Mouse (Mus musculus) hindbrain, embryonic 11.5 days (tissue): ENCODE results near the gene Cdh13. TPM values are rescaled to one million over a fixed set of nuclear protein-coding genes. Genes with fewer than 3 reads are reported as not detected.
A peak's percentile ranks its signal among the peaks of the same experiment; 100 is the strongest.
"Not testable (repeated sequence)": the region's sequence is repeated elsewhere in the genome, so short reads cannot be mapped to it uniquely, and the experiment has no call there.

Experiments used
- ATAC-seq: fragments of 200-750 bp; cut with Nextera tagmentation; 2 replicates; pipeline ENCODE4 v1.8.0; 2017; ENCODE audit warnings: mild to moderate bottlenecking, moderate TSS enrichment, moderate library complexity; ENCODE audit not compliant: low FRiP score
- DNase-seq: peaks from one replicate; pipeline ENCODE4 v3.0.0-alpha.2; 2015; ENCODE audit warnings: low spot score
- H3K27ac ChIP-seq: fragments of 300-500 bp; sonication (generic); 2 replicates; pipeline ENCODE4 v1.5.1; 2014; ENCODE audit warnings: mild to moderate bottlenecking, low read depth, low read length
- H3K27me3 ChIP-seq: fragments of 300-500 bp; sonication (generic); 2 replicates; pipeline ENCODE4 v1.6.1; 2014; ENCODE audit warnings: mild to moderate bottlenecking, low read length, moderate library complexity, mixed read lengths; ENCODE audit not compliant: control insufficient read depth, insufficient read depth
- H3K36me3 ChIP-seq: fragments of 300-500 bp; sonication (generic); 2 replicates; pipeline ENCODE4 v1.6.1; 2014; ENCODE audit warnings: mild to moderate bottlenecking, low read length, moderate library complexity, mixed read lengths; ENCODE audit not compliant: control insufficient read depth, insufficient read depth
- H3K4me1 ChIP-seq: fragments of 300-500 bp; sonication (generic); replicated peaks from 2 replicates; pipeline ENCODE4 v1.6.1; 2014; ENCODE audit warnings: low read length, mixed read lengths; ENCODE audit not compliant: control insufficient read depth, insufficient read depth
- H3K4me2 ChIP-seq: fragments of 300-500 bp; sonication (generic); replicated peaks from 2 replicates; pipeline ENCODE4 v1.6.1; 2014; ENCODE audit warnings: mild to moderate bottlenecking, low read depth, low read length
- H3K4me3 ChIP-seq: fragments of 300-500 bp; sonication (generic); 2 replicates; pipeline ENCODE4 v1.5.1; 2014; ENCODE audit warnings: low read depth, low read length
- H3K9ac ChIP-seq: fragments of 300-500 bp; sonication (generic); 2 replicates; pipeline ENCODE4 v1.6.1; 2014; ENCODE audit warnings: low read depth, low read length
- H3K9me3 ChIP-seq: fragments of 300-500 bp; sonication (generic); 2 replicates; pipeline ENCODE4 v1.6.1; 2016; ENCODE audit warnings: low read length; ENCODE audit not compliant: control insufficient read depth
- WGBS: fragments of 180-500 bp; shearing (Covaris S2); extraction: QIAGEN DNeasy Blood & Tissue Kit; methylation state at CpG from one replicate; pipeline ENCODE4 v1.1.7; 2014; 5-methylcytosine and 5-hydroxymethylcytosine counted together
- polyA plus RNA-seq: library from polyadenylated mRNA; unstranded; fragments of >200 nt; fragmentation: Nextera tagmentation; extraction: Ambion mirVana; gene quantifications from 2 replicates; pipeline ENCODE4 v1.2.1, GENCODE M21; 2014

Cdh13 gene
- polyA plus RNA-seq, 1 experiment from 2014 or later, result 14.6 TPM

DNA sequence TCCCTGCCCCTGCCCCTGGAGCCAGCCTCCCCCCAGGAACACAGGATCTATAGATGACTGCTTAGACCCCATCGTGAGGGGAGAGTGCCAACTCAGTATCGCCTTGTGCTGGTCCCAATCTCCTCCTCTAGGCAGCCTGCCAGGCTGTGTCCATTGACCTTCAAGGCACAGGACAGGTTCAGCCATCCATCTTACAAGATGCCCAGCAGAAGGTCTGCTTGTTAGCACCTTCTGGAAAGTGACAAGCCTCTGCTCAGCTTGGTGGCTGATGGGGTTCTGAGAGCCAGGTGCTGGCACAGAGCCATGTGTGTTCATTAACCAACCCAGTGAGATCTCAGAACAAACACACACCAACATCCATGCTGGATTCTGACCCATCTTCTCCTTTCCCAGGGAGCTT, 998.2 kb downstream of the Cdh13 start:
- no peak for ATAC-seq
- Histone ChIP-seq H3K27ac (no peak overlapping the region), H3K9ac (no peak overlapping the region), H3K4me2 (no peak overlapping the region), H3K4me3 (no peak overlapping the region), H3K36me3 (no peaks in the 10 kb centered on the region), H3K27me3 (no peaks in the 10 kb centered on the region), H3K9me3 (no peaks in the 10 kb centered on the region), H3K4me1 (no peaks in the 10 kb centered on the region)
- no peak for DNase-seq
- 94% methylated on average over 2 of the region's 2 CpGs for WGBS

DNA sequence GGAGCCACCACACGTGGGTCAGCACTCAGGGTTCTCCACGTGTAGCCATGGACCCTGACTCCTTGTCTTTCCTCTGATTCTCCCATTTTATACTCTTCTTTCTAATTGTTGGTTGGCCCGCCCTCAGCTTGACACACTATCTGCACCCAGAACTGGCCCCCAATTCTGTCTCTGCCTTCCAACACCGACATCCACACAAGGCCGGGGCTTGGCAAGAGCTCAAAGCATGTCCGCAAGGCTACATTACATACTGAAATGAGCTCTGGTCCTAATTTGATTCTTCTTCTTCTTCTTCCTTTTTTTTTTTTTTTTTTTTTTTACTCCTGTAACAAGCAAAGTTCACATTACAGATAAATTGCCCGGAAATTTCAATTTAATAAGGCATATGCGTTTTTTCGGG, 1001.0 kb downstream of the Cdh13 start:
- Histone ChIP-seq H3K4me1 (no peaks in the 10 kb centered on the region), H3K9ac (no peak overlapping the region), H3K4me2 (no peak overlapping the region), H3K27ac (no peak overlapping the region), H3K4me3 (no peak overlapping the region), H3K36me3 (no peaks in the 10 kb centered on the region), H3K9me3 (no peaks in the 10 kb centered on the region), H3K27me3 (no peaks in the 10 kb centered on the region)
- WGBS, result 90% methylated on average over 9 of the region's 9 CpGs
- ATAC-seq (no peak), DNase-seq (no peak)

DNA sequence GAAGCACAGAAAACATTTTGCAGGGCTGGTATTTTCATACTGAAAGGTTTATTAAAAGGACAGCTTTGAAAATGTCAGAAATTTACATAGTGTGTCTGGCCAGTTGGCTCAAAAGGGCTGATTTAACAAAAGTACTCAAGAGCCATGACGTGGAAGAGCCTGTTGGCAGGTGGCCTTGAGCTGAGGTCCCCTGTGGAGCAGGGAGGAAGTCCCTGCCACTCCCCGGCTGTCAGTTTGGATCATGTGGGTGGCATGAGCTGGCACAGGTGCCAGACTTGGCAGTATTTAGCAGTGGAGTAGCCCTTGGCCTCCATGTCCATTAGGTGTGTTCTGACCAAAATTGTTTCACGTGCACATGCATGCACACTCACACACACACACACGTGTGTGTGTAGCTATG, 1001.4 kb downstream of the Cdh13 start:
- DNase-seq, result no peak
- Histone ChIP-seq H3K4me2 (no peak overlapping the region), H3K36me3 (no peaks in the 10 kb centered on the region), H3K4me1 (no peaks in the 10 kb centered on the region), H3K4me3 (no peak overlapping the region), H3K9ac (no peak overlapping the region), H3K9me3 (no peaks in the 10 kb centered on the region), H3K27ac (no peak overlapping the region), H3K27me3 (no peaks in the 10 kb centered on the region)
- WGBS, result 79% methylated on average over 4 of the region's 4 CpGs
- ATAC-seq, result no peak

DNA sequence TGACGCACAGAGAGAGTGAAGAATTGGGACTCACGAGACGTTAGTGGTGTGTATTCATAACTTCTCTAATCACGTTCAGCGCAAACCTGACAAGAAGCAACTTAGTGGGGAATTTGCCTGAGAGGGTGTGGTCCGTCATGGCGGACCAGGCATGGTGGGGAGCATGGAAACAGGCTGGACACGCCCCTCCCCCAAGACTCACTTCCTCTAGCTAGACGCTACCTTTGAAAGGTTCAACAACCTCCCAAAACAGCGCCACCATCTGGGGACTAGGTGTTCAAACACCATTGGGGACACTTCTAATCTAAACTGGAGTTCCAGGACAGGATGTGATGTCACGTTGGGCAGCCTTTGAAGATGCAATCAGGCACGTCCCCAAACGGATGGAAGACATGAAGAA, 1011.9 kb downstream of the Cdh13 start:
- no peaks in the 10 kb centered on the region for H3K36me3 ChIP-seq
- no peak overlapping the region for H3K4me2 ChIP-seq
- no peak overlapping the region for H3K4me3 ChIP-seq
- no peak overlapping the region for H3K27ac ChIP-seq
- 86% methylated on average over 13 of the region's 13 CpGs for WGBS
- no peaks in the 10 kb centered on the region for H3K27me3 ChIP-seq
- ATAC-seq (no peak), DNase-seq (no peak)
- H3K9ac ChIP-seq, result no peak overlapping the region
- H3K4me1 ChIP-seq, result no peaks in the 10 kb centered on the region
- H3K9me3 ChIP-seq, result no peaks in the 10 kb centered on the region

DNA sequence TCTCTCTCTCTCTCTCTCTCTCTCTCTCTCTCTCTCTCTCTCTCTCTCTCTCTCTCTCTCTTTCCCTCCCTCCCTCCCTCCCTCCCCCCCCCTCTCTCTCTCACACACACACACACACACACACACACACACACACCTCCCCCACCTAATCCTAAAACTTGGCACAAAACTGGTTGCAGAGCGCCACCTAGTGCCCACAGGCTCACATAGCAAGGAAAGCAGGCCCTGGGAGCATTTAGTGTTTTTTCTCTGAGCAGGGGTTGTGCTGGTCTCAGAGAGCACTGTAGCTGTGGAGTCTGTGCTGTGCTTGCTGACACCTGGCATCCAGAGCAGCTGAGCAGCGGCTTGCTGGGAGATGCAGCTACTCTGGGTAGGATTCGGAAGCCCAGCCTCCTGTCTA, 1014.2 kb downstream of the Cdh13 start:
- H3K9me3 ChIP-seq, H3K27ac ChIP-seq, H3K4me1 ChIP-seq, H3K36me3 ChIP-seq, H3K4me3 ChIP-seq, ATAC-seq, H3K4me2 ChIP-seq, H3K27me3 ChIP-seq, H3K9ac ChIP-seq: not testable (repeated sequence)
- WGBS, result 32% methylated on average over 3 of the region's 3 CpGs
- DNase-seq, result peak; percentile 64

DNA sequence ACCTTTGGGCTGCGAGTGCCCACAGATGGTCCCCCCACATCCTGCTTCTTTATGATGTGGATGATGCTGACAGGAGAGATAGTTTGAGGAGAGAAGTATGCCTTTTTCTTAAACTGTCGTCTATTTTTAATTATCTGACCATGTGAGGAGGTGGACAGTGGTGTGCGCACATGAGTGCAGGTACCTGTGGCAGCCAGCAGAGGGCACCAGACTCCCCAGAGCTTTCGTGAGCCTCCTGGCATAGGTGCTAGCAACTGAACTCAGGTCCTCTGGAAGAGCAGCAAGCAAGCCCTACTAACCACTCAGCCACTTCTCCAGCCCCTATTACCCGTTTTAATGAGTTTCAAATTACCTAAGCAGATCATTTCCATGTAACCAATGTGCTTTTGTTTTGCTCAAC, 1016.8 kb downstream of the Cdh13 start:
- no peak overlapping the region for H3K9ac ChIP-seq
- H3K4me3 ChIP-seq, result no peak overlapping the region
- no peak for DNase-seq
- no peak overlapping the region for H3K4me2 ChIP-seq
- WGBS, result 92% methylated on average over 5 of the region's 5 CpGs
- no peak overlapping the region for H3K27ac ChIP-seq
- ATAC-seq, result no peak
- H3K36me3 ChIP-seq, result no peaks in the 10 kb centered on the region
- H3K27me3 ChIP-seq, result no peaks in the 10 kb centered on the region
- H3K9me3 ChIP-seq, result no peaks in the 10 kb centered on the region
- no peaks in the 10 kb centered on the region for H3K4me1 ChIP-seq

DNA sequence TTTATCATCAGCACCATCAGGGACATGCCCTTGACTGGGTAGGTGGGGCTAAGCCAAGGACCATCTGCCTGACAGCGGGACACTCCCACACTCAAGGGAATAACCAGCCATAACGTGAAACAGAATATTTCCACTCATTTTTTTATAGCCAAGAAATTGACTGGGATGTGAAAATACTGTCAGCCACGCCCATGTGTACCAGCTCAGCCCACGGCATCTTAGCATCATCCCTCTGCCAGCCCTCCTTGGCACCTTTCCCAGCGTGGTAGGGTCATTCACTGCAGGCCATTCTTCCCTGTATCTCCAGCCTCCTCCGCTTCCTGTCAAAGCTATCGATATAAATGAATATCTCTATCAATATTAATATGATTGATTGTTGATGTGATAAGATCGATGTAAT, 1020.7 kb downstream of the Cdh13 start:
- H3K36me3 ChIP-seq, result no peaks in the 10 kb centered on the region
- H3K9me3 ChIP-seq, result no peaks in the 10 kb centered on the region
- no peaks in the 10 kb centered on the region for H3K4me1 ChIP-seq
- no peak overlapping the region for H3K4me2 ChIP-seq
- H3K4me3 ChIP-seq, result no peak overlapping the region
- ATAC-seq (no peak), DNase-seq (no peak)
- H3K27ac ChIP-seq, result no peak overlapping the region
- no peak overlapping the region for H3K9ac ChIP-seq
- H3K27me3 ChIP-seq, result no peaks in the 10 kb centered on the region
- WGBS, result 87% methylated on average over 8 of the region's 8 CpGs

DNA sequence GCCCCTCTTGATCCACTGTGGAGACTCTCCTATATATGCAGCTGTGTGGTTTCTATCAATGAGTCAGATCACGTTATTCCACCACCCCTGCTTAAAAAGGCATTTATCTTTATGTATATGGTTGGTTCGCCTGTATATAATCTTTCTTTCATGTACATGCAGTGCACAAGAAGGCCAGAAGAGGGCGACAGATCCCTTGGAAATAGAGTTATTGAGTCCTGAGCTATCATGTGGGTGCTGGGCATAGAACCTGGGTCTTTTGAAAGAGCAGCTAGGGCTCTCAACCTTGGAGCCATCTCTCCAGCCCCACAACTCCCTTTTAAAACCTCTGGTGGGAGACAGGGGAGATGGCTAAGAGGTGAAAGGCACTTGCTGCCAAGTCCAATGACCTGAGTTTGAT, 1027.9 kb downstream of the Cdh13 start:
- Histone ChIP-seq H3K9me3 (no peaks in the 10 kb centered on the region), H3K36me3 (no peaks in the 10 kb centered on the region), H3K4me1 (no peaks in the 10 kb centered on the region), H3K4me3 (no peak overlapping the region), H3K27me3 (no peaks in the 10 kb centered on the region), H3K27ac (no peak overlapping the region), H3K4me2 (no peak overlapping the region), H3K9ac (no peak overlapping the region)
- 27% methylated on average over 3 of the region's 3 CpGs for WGBS
- ATAC-seq, result no peak
- DNase-seq, result peak; percentile 17

DNA sequence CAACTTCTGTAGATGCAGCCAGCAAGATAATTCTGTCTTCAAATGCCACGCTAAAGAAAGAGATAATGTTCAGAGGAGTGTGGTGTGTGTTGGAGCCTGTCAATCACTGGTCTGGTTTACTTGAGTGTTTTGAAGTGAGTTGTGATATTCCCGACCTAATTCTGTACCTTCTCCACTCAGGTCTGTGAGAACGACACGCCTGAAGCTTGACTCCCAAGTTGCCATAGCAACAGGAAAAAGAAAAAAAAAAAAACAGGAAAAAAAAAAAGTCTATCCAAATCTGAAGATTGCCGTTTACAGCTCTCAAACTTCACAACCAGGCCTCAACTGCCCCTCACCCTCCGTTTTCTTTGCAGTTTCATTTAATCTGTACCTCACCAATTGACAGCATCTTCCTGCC, 1039.7 kb downstream of the Cdh13 start:
- no peak for DNase-seq
- Histone ChIP-seq H3K4me3 (no peak overlapping the region), H3K27ac (no peak overlapping the region), H3K4me1 (no peaks in the 10 kb centered on the region), H3K9me3 (no peaks in the 10 kb centered on the region), H3K4me2 (no peak overlapping the region), H3K27me3 (no peaks in the 10 kb centered on the region), H3K9ac (no peak overlapping the region), H3K36me3 (no peaks in the 10 kb centered on the region)
- WGBS, result 64% methylated on average over 6 of the region's 6 CpGs
- no peak for ATAC-seq
